Mouse (Mus musculus): ENCODE data around the gene Rgs12.
A peak's percentile ranks its signal among the peaks of the same experiment; 100 is the strongest.

Rgs12 gene

DNA sequence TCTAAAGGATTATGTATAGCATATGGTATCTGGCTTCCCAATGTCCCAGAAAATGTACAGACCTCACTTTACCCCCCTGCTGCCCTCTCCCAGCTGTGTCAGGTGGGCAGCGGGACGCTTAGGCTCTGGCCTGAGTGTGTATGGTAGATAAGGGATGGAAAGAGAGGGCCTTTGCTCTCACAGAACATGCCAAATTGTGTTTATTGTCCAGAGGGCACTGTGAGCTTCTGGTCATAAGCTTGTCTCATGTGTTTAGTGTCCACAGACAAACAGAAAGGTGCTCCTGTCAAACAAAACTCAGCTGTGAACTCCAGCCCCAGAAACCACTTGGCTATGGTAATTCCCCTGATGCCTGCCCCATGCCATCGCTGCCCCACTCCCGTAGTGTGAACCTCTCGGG, 80.5 kb downstream of the Rgs12 start:
- no peak for DNase-seq (ENCODE audit: low spot score)

DNA sequence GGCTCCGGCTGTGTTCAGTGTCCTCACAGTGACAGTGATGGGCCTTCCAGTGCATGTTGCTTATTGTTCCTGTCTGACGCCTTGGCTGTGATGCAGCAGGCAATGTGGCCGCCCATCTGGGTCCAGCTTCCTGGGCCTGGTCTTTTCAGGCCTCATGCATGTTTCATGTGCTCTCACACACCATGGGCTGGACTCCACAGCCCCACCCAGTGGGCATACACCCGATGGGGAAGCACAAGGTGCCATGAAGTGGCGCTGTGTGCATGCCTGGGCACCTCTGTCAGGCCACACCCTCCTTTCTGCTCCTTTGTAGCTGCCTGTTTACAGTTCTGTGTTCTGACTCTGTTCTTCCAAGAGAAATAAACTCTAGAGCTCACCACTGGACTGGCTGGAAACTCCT, 83.8 kb downstream of the Rgs12 start:
- DNase-seq (ENCODE audit: low spot score), result peak; percentile 60

- no peak for DNase-seq (ENCODE audit: low spot score)
Observed at GRCm38 (mm10) chr5:35033619-35034018, 84.4 kb downstream of the Rgs12 start.

DNA sequence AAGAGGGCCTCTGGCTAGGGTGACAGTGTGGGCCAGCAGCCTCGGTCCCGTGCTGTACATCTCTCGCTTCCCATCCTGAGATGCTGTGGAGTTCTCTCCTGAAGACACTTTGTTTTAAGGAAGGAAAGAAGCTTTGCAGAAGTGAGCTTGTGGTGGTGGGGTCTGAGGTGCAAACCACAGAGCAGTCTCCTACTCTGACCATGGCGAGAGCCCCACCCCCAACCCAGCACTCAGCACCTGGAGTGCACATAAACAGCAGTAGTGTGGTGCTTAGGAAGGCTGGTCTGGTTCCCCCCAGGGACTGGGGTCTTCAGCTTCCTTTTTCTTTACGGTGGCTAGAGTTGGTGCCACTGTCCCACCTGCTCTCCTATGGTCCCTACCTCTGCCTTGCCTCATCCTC, 85.9 kb downstream of the Rgs12 start:
- DNase-seq (ENCODE audit: low spot score), result no peak

DNA sequence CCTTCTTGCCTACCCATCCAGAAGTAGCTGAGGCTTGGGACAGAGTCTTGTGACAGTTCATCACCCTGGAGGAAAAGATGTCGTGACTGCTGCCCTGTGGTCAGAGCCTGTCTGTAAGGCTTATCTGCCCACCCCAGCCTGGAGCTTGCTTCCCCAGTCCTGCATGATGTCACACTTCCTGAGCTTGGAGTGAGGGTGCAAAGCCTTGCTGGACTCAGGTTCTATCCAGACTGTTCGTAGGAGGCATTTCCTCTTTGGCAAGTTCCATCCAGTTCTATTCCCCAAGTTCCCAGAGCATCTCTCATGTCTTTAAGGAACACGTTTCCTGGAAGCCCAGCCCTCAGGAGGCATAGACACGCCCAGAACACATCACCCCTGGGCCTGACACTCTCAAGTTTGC, 86.5 kb downstream of the Rgs12 start:
- DNase-seq (ENCODE audit: low spot score), result no peak

- DNase-seq (ENCODE audit: low spot score), result no peak
Observed at GRCm38 (mm10) chr5:35037438-35037837, 88.2 kb downstream of the Rgs12 start.

DNA sequence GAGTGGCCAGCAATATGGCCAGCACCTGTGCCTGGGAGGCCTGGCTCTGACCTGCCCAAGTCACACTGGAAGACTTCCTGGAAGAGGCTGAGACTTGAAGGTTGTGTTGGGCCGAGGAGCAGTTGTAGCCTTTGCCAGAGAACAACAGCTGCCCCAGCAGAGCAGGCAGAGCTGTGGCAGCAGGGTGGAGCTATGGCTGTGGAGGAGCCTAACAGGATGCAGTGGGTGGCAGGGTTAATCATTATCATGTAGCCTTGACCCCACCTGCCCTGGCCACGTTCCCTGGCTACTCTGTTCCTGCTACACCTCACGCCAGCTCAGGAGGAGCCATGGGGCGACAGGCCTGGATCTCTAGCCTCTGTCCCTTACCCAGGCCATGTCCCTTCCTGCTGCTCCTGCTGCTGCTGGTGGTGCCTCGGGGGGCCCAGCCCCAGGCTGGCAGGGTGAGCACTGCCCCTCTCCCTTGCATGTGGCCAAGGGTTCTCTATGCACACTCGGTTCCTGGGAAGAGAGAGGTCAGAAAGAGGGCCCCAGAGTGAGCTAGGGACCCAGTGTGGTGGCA, 92.1 kb downstream of the Rgs12 start, which contains the start of gene Hgfac:
Gene Hgfac, plus strand, starts transcription at position 242 of the 562 bp plus-strand sequence.
- DNase-seq (ENCODE audit: low spot score), result no peak

DNA sequence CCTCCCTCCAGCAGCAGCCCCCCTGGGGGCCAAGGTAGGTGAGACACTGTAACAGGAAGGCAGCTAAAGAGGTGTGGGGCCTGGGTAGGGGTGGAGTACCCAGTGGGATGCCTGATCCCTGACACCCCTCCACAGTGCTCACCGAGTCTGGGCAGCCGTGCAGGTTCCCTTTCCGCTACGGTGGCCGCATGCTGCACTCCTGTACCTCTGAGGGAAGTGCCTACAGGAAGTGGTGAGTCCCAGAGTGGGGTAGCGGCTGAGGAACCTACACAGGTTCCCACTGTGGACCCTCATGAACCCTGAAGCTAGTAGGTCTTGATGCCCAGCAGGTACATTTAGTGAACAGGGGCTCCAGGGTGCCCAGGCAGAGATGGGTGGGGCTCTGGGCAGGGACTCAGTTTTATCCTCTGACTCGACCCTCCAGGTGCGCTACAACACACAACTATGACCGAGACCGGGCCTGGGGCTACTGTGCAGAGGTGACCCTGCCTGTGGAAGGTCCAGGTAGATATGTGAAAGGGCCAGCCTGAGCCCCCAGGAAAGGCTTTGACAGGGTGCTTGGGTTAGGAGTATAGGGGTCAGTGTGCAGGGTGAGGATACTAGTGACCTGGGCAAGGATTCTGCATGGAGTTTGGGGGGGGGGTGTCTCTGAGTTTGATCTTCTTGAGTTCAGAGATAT, 93.3 kb downstream of the Rgs12 start:
- no peak for DNase-seq (ENCODE audit: low spot score)

- DNase-seq (ENCODE audit: low spot score), result peak; percentile 71
Observed at GRCm38 (mm10) chr5:35043110-35043451, 93.8 kb downstream of the Rgs12 start.

DNA sequence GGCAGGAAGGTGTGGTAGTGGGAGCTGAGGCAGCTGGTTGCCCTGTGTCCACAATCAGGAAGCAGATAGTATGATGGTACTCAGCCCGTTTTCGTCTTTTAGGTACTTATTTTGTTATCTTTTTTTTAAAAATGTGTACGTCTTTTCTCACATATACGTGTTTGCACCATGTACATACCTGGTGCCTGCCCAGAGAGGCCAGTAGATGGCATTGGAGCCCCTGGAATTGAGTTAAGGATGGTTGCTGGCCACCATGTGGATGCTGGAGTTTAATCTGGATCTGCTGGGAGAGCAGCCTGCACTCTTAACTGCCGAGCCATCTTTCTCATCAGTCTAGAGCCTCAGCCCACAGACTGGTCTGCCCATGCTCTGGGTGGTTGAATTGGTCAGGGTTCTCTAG, 101.3 kb downstream of the Rgs12 start:
- no peak for DNase-seq (ENCODE audit: low spot score)

DNA sequence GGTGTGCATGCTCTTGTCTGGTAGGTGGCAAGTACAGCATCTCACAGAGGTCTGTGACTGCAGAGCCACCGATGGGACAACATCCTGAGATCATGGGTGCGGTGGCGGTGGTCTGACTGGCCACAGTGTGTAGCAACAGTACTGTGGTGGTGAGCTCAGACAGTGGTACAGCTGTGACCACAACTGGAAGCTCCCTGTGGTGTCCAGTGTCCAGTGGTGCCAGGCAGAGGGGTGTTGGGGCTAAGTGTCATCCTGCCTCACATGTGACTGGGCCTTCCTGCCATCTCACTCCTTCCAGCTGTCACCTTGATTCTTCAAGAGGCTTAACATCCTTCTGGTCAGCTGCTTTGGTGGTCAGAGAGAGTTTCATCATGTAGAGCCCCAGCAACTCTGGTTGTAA, 105.4 kb downstream of the Rgs12 start:
- no peak for DNase-seq (ENCODE audit: low spot score)

DNA sequence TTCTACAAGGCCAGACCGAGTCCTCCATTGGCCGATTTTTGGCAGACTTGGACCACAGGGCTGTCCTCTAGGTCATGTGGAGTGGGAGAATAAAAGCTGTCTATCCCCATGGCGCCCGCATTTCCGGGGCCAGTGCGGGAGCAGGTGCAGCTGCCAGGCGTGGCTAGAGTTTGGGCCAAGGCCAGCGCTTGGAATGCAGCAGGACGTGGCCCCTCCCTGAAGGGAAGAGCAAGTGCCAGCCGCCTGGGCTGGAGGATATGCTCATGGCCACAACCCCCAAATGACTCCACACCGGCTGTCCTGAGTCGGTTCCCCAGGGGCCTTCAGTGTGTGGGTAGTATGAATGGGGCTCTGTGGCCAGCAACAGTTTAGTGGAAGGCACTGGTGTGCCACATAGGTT, 105.8 kb downstream of the Rgs12 start:
- no peak for DNase-seq (ENCODE audit: low spot score)

DNA sequence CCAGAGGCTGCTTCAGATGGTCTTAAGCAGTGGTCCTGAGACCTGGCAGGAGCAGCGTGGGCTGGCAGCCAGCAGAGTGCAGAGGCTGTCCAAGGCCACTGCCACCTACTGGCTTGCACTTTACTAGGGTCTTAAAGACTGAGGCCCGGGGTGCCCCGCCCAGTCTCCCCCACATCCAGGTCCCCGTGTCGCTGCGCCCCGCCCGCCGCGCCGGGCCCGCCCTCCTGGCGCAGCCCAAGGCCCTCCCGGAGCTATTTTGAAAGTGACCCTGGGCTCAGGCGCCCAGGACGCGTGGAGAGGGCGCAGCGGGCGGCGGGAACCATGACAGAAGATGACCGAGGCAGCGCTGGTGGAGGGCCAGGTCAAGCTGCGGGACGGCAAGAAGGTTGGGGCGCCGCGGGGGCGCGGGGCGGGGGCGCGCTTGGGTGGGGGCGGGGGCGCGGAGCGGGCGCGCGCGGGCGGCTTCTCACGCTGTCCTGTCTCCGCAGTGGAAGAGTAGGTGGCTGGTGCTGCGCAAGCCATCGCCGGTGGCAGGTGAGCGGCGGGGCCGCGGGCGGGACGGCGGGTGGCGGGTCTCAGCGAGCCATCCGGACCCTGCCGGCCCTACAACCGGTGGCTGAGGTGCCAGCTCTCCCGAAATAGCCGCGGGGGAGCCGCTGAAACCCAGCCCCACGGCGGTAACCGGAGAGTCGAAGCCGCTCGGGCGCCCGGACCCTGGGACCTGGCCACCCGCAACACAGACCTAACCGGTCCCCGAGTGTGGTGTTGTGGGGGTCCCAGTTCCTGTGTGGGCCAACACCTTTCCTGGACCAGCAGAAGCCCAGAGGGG, 107.6 kb downstream of the Rgs12 start, which contains the start of gene Dok7:
Gene Dok7, plus strand, starts transcription at position 163 of the 829 bp plus-strand sequence.
- DNase-seq (ENCODE audit: low spot score), result no peak

DNA sequence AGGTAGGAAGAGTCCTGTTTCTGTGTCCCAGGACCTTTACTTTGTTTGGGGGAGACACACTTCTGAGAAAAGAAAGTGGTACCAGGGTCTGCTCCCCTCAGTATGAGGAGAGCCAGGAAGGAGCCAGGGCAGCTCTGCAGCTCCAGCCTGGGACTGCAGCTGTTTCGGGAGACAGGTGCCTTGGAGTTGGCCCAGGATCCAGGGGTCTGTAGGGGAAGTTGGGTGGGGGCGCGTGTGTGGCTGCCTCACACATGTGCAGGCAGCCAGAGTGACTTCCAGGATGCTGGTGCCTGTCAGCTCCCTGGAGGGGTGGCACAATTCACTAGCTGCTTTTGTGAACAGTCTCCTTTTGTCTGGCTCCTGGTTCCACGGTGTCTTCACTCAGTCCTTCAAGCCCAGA, 108.3 kb downstream of the Rgs12 start:
- DNase-seq (ENCODE audit: low spot score), result no peak

DNA sequence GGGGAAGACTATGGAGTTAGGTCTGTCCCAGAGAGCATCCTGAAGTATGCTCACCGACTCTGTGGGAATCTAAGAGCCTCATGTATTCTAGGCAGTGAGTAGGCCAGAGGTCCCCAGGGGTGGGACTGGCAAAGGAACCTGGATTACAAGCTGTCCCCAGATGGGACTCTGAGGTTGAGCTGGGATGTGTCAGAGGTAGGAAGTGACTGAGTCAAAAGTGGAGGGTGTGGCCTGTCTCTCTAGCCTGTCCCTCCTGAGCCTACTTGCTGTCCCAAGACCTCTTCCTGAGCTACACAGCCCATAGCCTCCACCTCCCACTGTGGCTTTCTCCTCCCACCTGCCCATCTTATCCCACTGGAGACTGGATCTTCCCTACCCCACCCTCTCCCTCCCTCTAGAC, 109.0 kb downstream of the Rgs12 start:
- DNase-seq (ENCODE audit: low spot score), result no peak

DNA sequence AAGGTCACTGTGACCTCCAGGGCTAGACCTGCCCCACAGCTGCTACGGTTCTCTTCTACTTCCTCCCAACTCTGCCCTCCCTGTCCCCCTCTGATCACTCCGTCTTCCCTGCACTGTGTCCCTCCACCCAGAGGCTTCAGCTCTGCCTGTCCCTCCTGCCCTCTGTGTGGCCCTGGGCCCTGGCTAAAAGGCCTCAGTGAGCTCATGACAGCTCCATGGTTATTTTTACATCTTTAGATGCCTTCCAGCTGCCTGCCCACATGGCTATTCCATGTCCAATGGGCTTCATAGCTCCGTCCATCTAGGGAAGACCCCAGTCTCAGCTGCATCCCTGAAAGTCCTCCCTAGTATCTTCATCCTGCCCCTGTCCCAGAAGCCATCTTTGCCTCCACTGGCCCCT, 110.9 kb downstream of the Rgs12 start:
- DNase-seq (ENCODE audit: low spot score), result no peak

DNA sequence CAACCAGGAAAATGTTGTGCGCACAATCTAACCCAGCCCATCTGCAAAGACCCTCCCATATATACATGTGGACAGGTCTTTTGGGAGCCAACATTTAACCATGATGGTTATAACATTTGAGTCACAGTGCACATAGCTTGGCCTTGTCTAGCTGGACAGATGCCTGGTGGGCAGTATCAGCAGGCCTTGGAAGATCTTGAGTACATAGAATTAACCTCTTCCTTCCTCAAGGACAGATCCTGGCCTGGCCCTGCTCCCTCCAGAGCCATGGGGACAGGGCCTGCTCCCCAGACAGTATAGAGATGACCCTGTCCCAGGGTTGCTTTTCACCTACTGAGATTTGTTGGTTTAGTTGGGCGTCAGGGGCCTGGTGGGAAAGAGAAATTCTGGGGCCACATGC, 120.6 kb downstream of the Rgs12 start:
- no peak for DNase-seq (ENCODE audit: low spot score)

DNA sequence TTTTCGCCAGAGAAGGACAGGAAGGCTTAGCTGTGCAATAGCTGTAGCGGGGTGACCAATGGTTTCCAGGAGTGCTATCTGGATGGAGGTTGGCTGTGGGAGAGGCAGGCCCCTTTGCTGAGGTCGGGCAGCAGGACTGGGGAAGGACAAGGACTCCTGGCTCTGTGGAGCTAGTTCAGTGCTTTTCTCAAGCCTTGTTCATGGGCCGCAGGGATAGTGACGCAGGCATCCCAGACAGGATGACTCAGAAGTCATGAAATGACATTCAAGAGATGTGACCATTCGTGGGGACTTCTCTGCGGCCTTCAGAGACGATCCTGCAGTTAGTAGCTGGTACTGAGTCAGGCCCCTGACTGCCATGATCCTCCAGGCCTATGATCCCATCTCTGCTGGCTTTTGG, 121.1 kb downstream of the Rgs12 start:
- DNase-seq (ENCODE audit: low spot score), result no peak

DNA sequence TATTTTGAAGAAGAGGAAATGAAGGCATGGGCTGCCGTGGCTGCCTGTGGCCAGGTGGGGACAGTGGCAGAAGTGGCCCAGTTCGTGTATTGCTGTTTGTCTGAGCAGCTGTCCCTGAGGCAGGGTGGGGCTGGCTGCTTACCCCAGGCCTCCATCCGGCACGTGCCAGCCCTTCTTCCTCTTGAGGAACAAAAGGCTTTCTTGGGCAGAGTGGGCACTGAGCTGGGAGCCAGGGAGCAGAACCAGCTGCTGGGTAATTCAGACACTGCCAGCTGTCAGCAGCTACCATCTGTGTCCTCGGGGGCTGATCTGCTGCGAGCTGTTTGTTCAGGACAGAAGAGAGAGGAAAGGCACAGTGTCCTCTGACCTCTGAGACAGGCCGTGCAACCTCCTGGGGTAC, 121.7 kb downstream of the Rgs12 start:
- DNase-seq (ENCODE audit: low spot score), result no peak

- DNase-seq (ENCODE audit: low spot score), result no peak
Observed at GRCm38 (mm10) chr5:35071855-35072254, 122.6 kb downstream of the Rgs12 start.

- DNase-seq (ENCODE audit: low spot score), result no peak
Observed at GRCm38 (mm10) chr5:35073235-35073634, 124.0 kb downstream of the Rgs12 start.

- peak; percentile 40 for DNase-seq (ENCODE audit: low spot score)
Observed at GRCm38 (mm10) chr5:35073992-35074391, 124.7 kb downstream of the Rgs12 start.

GRCm38 (mm10) chr5:35076369-35076768, 127.1 kb downstream of the Rgs12 start:
- DNase-seq (ENCODE audit: low spot score), result no peak

Data from urinary bladder, postnatal 25 days (tissue).